Mouse (Mus musculus): ENCODE measurements at regions not wholly inside any gene's neighbourhood (a gene's known extent, or its start where the extent isn't known, plus 50 kb on each side); places are given as distances from the start of the nearest gene placed in this dataset.

DNA sequence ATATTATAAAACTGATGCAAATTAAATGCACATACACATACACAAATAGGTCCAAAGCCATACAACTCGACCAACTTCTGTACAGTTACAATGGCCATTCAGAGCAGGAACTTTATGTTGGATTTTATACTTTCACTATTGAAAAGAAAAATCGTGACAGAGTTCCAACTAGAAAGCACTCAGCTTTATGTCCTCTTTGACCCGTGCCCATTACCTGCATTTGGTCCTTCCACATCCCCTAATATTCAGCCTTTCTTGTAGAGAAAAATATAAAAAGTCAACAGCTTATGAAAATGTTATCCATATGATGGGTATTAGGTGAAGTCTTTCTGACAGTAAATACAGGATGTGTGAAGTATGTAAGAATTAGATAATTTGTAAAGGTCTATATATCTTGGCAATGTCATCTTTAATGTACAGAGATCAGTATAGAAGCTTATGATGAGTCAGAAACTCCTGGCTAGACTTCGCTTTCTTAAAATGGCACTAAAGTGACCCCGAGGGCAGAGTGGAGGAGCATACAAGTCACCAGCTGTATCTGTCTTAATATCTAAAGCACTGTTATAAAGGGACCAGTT lies 252.2 kb upstream of the Prdm1 start:
- TF ChIP-seq CTCF (IDR thresholded peaks at IDR 0.05; ENCODE audit: control insufficient read depth, insufficient read depth, insufficient replicate concordance, low read depth, low read length) (no peak), POLR2A (IDR thresholded peaks at IDR 0.05; ENCODE audit: control insufficient read depth, low read depth, low read length) (no peak)

All from testis, adult 2 months (tissue).